Mouse (Mus musculus): ENCODE data around the gene Olfr159. TPM values are rescaled to one million over a fixed set of nuclear protein-coding genes. Genes with fewer than 3 reads are reported as not detected.

Gene Olfr159
- polyA plus RNA-seq, 1 experiment from 2014 or later = not detected

- H3K36me3 ChIP-seq = no peaks in the 10 kb centered on the region
- no peak for ATAC-seq (ENCODE audit: insufficient number of reproducible peaks, insufficient read depth, low FRiP score, low TSS enrichment, low read depth)
- no peak overlapping the region for H3K27ac ChIP-seq
- no peaks in the 10 kb centered on the region for H3K9me3 ChIP-seq
- H3K4me2 ChIP-seq = no peak overlapping the region
- H3K4me3 ChIP-seq = no peak overlapping the region
- peaks cover 13% of the 10 kb centered on the region for H3K4me1 ChIP-seq
- no peaks in the 10 kb centered on the region for H3K27me3 ChIP-seq
- WGBS = 64% methylated on average over 3 of the region's 3 CpGs
- H3K9ac ChIP-seq = no peak overlapping the region
These were observed 41.7 kb downstream of the Olfr159 start for GRCm38 (mm10) chr4:43729126-43729525.

- WGBS = 50% methylated on average over 5 of the region's 5 CpGs
- ATAC-seq (ENCODE audit: insufficient number of reproducible peaks, insufficient read depth, low FRiP score, low TSS enrichment, low read depth) = no peak
- H3K9me3 ChIP-seq = no peaks in the 10 kb centered on the region
- no peak overlapping the region for H3K27ac ChIP-seq
- peaks cover 13% of the 10 kb centered on the region for H3K4me1 ChIP-seq
- H3K9ac ChIP-seq = no peak overlapping the region
- H3K27me3 ChIP-seq = no peaks in the 10 kb centered on the region
- no peak overlapping the region for H3K4me2 ChIP-seq
- H3K36me3 ChIP-seq = no peaks in the 10 kb centered on the region
- no peak overlapping the region for H3K4me3 ChIP-seq
These were observed 42.2 kb downstream of the Olfr159 start for GRCm38 (mm10) chr4:43728576-43728954.

GRCm38 (mm10) chr4:43727718-43728575 lies 42.9 kb downstream of the Olfr159 start:
- H3K4me1 ChIP-seq = peaks cover 13% of the 10 kb centered on the region
- 78% methylated on average over 7 of the region's 7 CpGs for WGBS
- no peaks in the 10 kb centered on the region for H3K9me3 ChIP-seq
- no peaks in the 10 kb centered on the region for H3K27me3 ChIP-seq
- H3K4me2 ChIP-seq = no peak overlapping the region
- no peak for ATAC-seq (ENCODE audit: insufficient number of reproducible peaks, insufficient read depth, low FRiP score, low TSS enrichment, low read depth)
- H3K36me3 ChIP-seq = no peaks in the 10 kb centered on the region
- no peak overlapping the region for H3K9ac ChIP-seq
- no peak overlapping the region for H3K4me3 ChIP-seq
- no peak overlapping the region for H3K27ac ChIP-seq

GRCm38 (mm10) chr4:43726995-43727394 lies 43.8 kb downstream of the Olfr159 start, which contains the start of gene Hrct1:
Hrct1 (plus strand) TSS chr4:43727188.
- no peak for ATAC-seq (ENCODE audit: insufficient number of reproducible peaks, insufficient read depth, low FRiP score, low TSS enrichment, low read depth)
- no peak within 1 kb of the TSS for H3K9ac ChIP-seq
- no peaks in the 10 kb centered on the region for H3K36me3 ChIP-seq
- H3K4me2 ChIP-seq = no peak within 1 kb of the TSS
- H3K27ac ChIP-seq = 0 out of 2 replicates have a peak within 1 kb of the TSS, but pooled peaks have one; percentile 7
- WGBS = 20% methylated on average over 3 of the region's 3 CpGs
- H3K4me1 ChIP-seq = peaks cover 13% of the 10 kb centered on the region
- H3K9me3 ChIP-seq = no peaks in the 10 kb centered on the region
- H3K4me3 ChIP-seq = no peak within 1 kb of the TSS
- H3K27me3 ChIP-seq = no peaks in the 10 kb centered on the region

- Histone ChIP-seq H3K36me3 (no peaks in the 10 kb centered on the region), H3K27ac (no peak overlapping the region), H3K4me2 (no peak overlapping the region), H3K9ac (no peak overlapping the region), H3K4me1 (peaks cover 13% of the 10 kb centered on the region), H3K4me3 (no peak overlapping the region), H3K9me3 (no peaks in the 10 kb centered on the region), H3K27me3 (no peaks in the 10 kb centered on the region)
- no peak for ATAC-seq (ENCODE audit: insufficient number of reproducible peaks, insufficient read depth, low FRiP score, low TSS enrichment, low read depth)
- 64% methylated on average over 12 of the region's 12 CpGs for WGBS
These were observed 44.4 kb downstream of the Olfr159 start for GRCm38 (mm10) chr4:43726228-43726993.

GRCm38 (mm10) chr4:43724764-43725163 lies 46.0 kb downstream of the Olfr159 start:
- ATAC-seq (ENCODE audit: insufficient number of reproducible peaks, insufficient read depth, low FRiP score, low TSS enrichment, low read depth) = no peak
- WGBS = 40% methylated on average over 1 of the region's 1 CpGs
- Histone ChIP-seq H3K36me3 (no peaks in the 10 kb centered on the region), H3K27me3 (no peaks in the 10 kb centered on the region), H3K9me3 (no peaks in the 10 kb centered on the region), H3K4me3 (no peak overlapping the region), H3K27ac (no peak overlapping the region), H3K4me2 (no peak overlapping the region), H3K9ac (no peak overlapping the region), H3K4me1 (peaks cover 19% of the 10 kb centered on the region)

GRCm38 (mm10) chr4:43722191-43722590 lies 48.6 kb downstream of the Olfr159 start:
- 87% methylated on average over 4 of the region's 4 CpGs for WGBS
- no peak overlapping the region for H3K9ac ChIP-seq
- H3K9me3 ChIP-seq = no peaks in the 10 kb centered on the region
- H3K27me3 ChIP-seq = no peaks in the 10 kb centered on the region
- no peak for ATAC-seq (ENCODE audit: insufficient number of reproducible peaks, insufficient read depth, low FRiP score, low TSS enrichment, low read depth)
- peaks cover 18% of the 10 kb centered on the region for H3K4me1 ChIP-seq
- no peak overlapping the region for H3K4me3 ChIP-seq
- no peak overlapping the region for H3K27ac ChIP-seq
- H3K4me2 ChIP-seq = no peak overlapping the region
- H3K36me3 ChIP-seq = no peaks in the 10 kb centered on the region

- Histone ChIP-seq H3K27me3 (no peaks in the 10 kb centered on the region), H3K9me3 (no peaks in the 10 kb centered on the region), H3K4me2 (no peak overlapping the region), H3K4me3 (no peak overlapping the region), H3K27ac (peak overlapping the region; percentile 39; the same call in 1 of the 2 replicates), H3K9ac (no peak overlapping the region), H3K36me3 (no peaks in the 10 kb centered on the region), H3K4me1 (peaks cover 10% of the 10 kb centered on the region; the same call in 1 of the 2 replicates)
- 40% methylated on average over 14 of the region's 16 CpGs for WGBS
- no peak for ATAC-seq (ENCODE audit: insufficient number of reproducible peaks, insufficient read depth, low FRiP score, low TSS enrichment, low read depth)
These were observed 50.1 kb downstream of the Olfr159 start for GRCm38 (mm10) chr4:43720491-43721228.

Other genes with a start within 250 kb of the Olfr159 start
- 130 and 141 TPM in 2 replicates for gene Tpm2, start 247.2 kb downstream of the Olfr159 start, polyA plus RNA-seq (2015; fragmentation: Nextera tagmentation; extraction: Ambion mirVana)
- 48.9 and 54.9 TPM in 2 replicates for gene Creb3, start 208.7 kb downstream of the Olfr159 start, polyA plus RNA-seq (2015; fragmentation: Nextera tagmentation; extraction: Ambion mirVana)
- 69.5 and 75.0 TPM in 2 replicates for gene Tln1, start 208.3 kb downstream of the Olfr159 start, polyA plus RNA-seq (2015; fragmentation: Nextera tagmentation; extraction: Ambion mirVana)
- gene Rgp1, start 192.3 kb downstream of the Olfr159 start, polyA plus RNA-seq (2015; fragmentation: Nextera tagmentation; extraction: Ambion mirVana) = 37.1 and 39.7 TPM in 2 replicates
- 22.5 and 24.2 TPM in 2 replicates for gene Gba2, start 192.1 kb downstream of the Olfr159 start, polyA plus RNA-seq (2015; fragmentation: Nextera tagmentation; extraction: Ambion mirVana)
- 0.97 and 1.4 TPM in 2 replicates for gene Msmp, start 186.5 kb downstream of the Olfr159 start, polyA plus RNA-seq (2015; fragmentation: Nextera tagmentation; extraction: Ambion mirVana)
- gene Npr2, start 139.1 kb downstream of the Olfr159 start, polyA plus RNA-seq (2015; fragmentation: Nextera tagmentation; extraction: Ambion mirVana) = 18.2 and 19.1 TPM in 2 replicates
- gene Spag8, start 117.4 kb downstream of the Olfr159 start, polyA plus RNA-seq (2015; fragmentation: Nextera tagmentation; extraction: Ambion mirVana) = 1.1 and 1.8 TPM in 2 replicates
- gene Hint2, start 114.5 kb downstream of the Olfr159 start, polyA plus RNA-seq (2015; fragmentation: Nextera tagmentation; extraction: Ambion mirVana) = 74.2 and 92.1 TPM in 2 replicates
- gene Tmem8b, start 102.0 kb downstream of the Olfr159 start, polyA plus RNA-seq (2015; fragmentation: Nextera tagmentation; extraction: Ambion mirVana) = 7.2 and 8.4 TPM in 2 replicates
- gene Fam221b, start 101.9 kb downstream of the Olfr159 start, polyA plus RNA-seq (2015; fragmentation: Nextera tagmentation; extraction: Ambion mirVana) = 3.4 and 4.2 TPM in 2 replicates
- not detected in 2 replicates for gene Olfr70, start 70.2 kb downstream of the Olfr159 start, polyA plus RNA-seq (2015; fragmentation: Nextera tagmentation; extraction: Ambion mirVana)
- not detected in 2 replicates for gene Olfr71, start 60.8 kb downstream of the Olfr159 start, polyA plus RNA-seq (2015; fragmentation: Nextera tagmentation; extraction: Ambion mirVana)
- 0.18 and 0.23 TPM in 2 replicates for gene Hrct1, start 43.8 kb downstream of the Olfr159 start, polyA plus RNA-seq (2015; fragmentation: Nextera tagmentation; extraction: Ambion mirVana)
- 0.06 and 0.17 TPM in 2 replicates for gene Spaar, start 41.0 kb downstream of the Olfr159 start, polyA plus RNA-seq (2015; fragmentation: Nextera tagmentation; extraction: Ambion mirVana)
- gene Olfr156, start 52.9 kb upstream of the Olfr159 start, polyA plus RNA-seq (2015; fragmentation: Nextera tagmentation; extraction: Ambion mirVana) = not detected in 2 replicates
- gene Olfr157, start 69.2 kb upstream of the Olfr159 start, polyA plus RNA-seq (2015; fragmentation: Nextera tagmentation; extraction: Ambion mirVana) = 0.14 TPM in 1 of 2 replicates, not detected in the other
- gene Olfr155, start 80.6 kb upstream of the Olfr159 start, polyA plus RNA-seq (2015; fragmentation: Nextera tagmentation; extraction: Ambion mirVana) = not detected in 2 replicates
- gene Reck, start 104.5 kb upstream of the Olfr159 start, polyA plus RNA-seq (2015; fragmentation: Nextera tagmentation; extraction: Ambion mirVana) = 28.9 and 33.6 TPM in 2 replicates
- 63.0 and 71.6 TPM in 2 replicates for gene Glipr2, start 186.4 kb upstream of the Olfr159 start, polyA plus RNA-seq (2015; fragmentation: Nextera tagmentation; extraction: Ambion mirVana)
- not detected in 2 replicates for gene Ccin, start 212.5 kb upstream of the Olfr159 start, polyA plus RNA-seq (2015; fragmentation: Nextera tagmentation; extraction: Ambion mirVana)
- 252 and 284 TPM in 2 replicates for gene Clta, start 233.4 kb upstream of the Olfr159 start, polyA plus RNA-seq (2015; fragmentation: Nextera tagmentation; extraction: Ambion mirVana)